Mouse (Mus musculus): Measurements from ENCODE around the gene Mtr.

DNA sequence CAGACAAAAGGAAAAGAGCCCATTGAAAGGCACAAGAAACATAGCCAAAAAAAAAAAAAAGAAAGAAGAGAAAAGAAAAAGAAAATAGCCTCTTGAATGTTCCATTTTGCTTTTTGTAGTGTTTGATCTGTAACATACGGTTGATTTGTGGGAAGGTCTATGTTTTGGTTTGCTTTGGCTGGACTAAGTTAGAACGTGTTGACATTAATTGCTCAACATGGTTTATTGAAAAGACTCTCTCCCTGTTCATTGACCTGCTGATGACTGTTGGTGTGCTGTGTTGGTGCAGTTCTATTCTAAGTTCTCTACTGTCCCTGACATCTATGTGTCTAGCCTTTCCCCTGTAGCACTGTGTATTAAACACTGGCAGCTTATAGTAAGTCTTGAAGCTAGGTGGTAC, 111.5 kb downstream of the Mtr start:
- no peak for TF ChIP-seq POLR2A (IDR thresholded peaks at IDR 0.05; ENCODE audit: borderline replicate concordance, insufficient read depth, low read length)
- no peak for TF ChIP-seq CTCF (IDR thresholded peaks at IDR 0.05; ENCODE audit: borderline replicate concordance, insufficient read depth, low read depth, low read length)
